Mouse (Mus musculus) layer of hippocampus, adult 8-10 months (tissue): ENCODE results near the gene Maats1. TPM values are rescaled to one million over a fixed set of nuclear protein-coding genes. Genes with fewer than 3 reads are reported as not detected.

Source experiments
- DNase-seq, 2 experiments: peaks; one replicate each; pipeline ENCODE4 v3.0.0; 2022; ENCODE audit warnings: low spot score in 2 of 2
- total RNA-seq, 4 experiments: library from RNA; stranded (reverse); gene quantifications; 2 replicates each; pipeline ENCODE4 v1.2.4; 2022

Gene Maats1
- total RNA-seq, 4 experiments from 2014 or later: 1.3 to 2.0 (median 1.6) TPM

- DNase-seq: no peak
Measured at GRCm38 (mm10) chr16:38294685-38295348, 47.1 kb downstream of the Maats1 start, which contains the start of gene Nr1i2. Gene Nr1i2 (minus strand): TSS chr16:38294824.

GRCm38 (mm10) chr16:38290151-38290550 lies 51.8 kb downstream of the Maats1 start:
- DNase-seq: no peak

GRCm38 (mm10) chr16:38288851-38289250 lies 53.1 kb downstream of the Maats1 start:
- no peak for DNase-seq

GRCm38 (mm10) chr16:38287762-38288161 lies 54.2 kb downstream of the Maats1 start:
- no peak for DNase-seq

- DNase-seq: no peak
Measured at GRCm38 (mm10) chr16:38287357-38287756, 54.6 kb downstream of the Maats1 start.

- DNase-seq: no peak
Measured at GRCm38 (mm10) chr16:38286541-38286940, 55.4 kb downstream of the Maats1 start.

- DNase-seq: no peak
Measured at GRCm38 (mm10) chr16:38285801-38286200, 56.1 kb downstream of the Maats1 start.

- DNase-seq: no peak
Measured at GRCm38 (mm10) chr16:38283300-38283699, 58.6 kb downstream of the Maats1 start.

- DNase-seq: no peak
Measured at GRCm38 (mm10) chr16:38282559-38283160, 59.3 kb downstream of the Maats1 start.

GRCm38 (mm10) chr16:38280951-38281350 lies 61.0 kb downstream of the Maats1 start:
- DNase-seq: no peak

- no peak for DNase-seq
Measured at GRCm38 (mm10) chr16:38279794-38280193, 62.1 kb downstream of the Maats1 start.

GRCm38 (mm10) chr16:38274737-38275136 lies 67.2 kb downstream of the Maats1 start:
- DNase-seq: no peak

GRCm38 (mm10) chr16:38272483-38272882 lies 69.5 kb downstream of the Maats1 start:
- DNase-seq: no peak

- no peak for DNase-seq
Measured at GRCm38 (mm10) chr16:38271601-38272000, 70.3 kb downstream of the Maats1 start.

GRCm38 (mm10) chr16:38255927-38256326 lies 86.0 kb downstream of the Maats1 start:
- no peak for DNase-seq

- DNase-seq: no peak
Measured at GRCm38 (mm10) chr16:38255107-38255506, 86.8 kb downstream of the Maats1 start.

GRCm38 (mm10) chr16:38254001-38254400 lies 87.9 kb downstream of the Maats1 start:
- DNase-seq: no peak

GRCm38 (mm10) chr16:38250467-38250866 lies 91.5 kb downstream of the Maats1 start:
- no peak for DNase-seq

- DNase-seq: no peak
Measured at GRCm38 (mm10) chr16:38248331-38248961, 93.5 kb downstream of the Maats1 start.
